Mouse (Mus musculus) kidney, embryonic 16.5 days (tissue): ENCODE measurements around the gene Nova2. TPM values are rescaled to one million over a fixed set of nuclear protein-coding genes. Genes with fewer than 3 reads are reported as not detected.

ENCODE experiments used
- ATAC-seq: fragments of 200-750 bp; cut with Nextera tagmentation; 2 replicates; pipeline ENCODE4 v1.8.0; 2017; ENCODE audit warnings: moderate TSS enrichment; ENCODE audit not compliant: low FRiP score, low TSS enrichment
- H3K27ac ChIP-seq: fragments of 300-500 bp; sonication (generic); 2 replicates; pipeline ENCODE4 v1.5.1; 2014; ENCODE audit warnings: low read length
- H3K27me3 ChIP-seq: fragments of 300-500 bp; sonication (generic); 2 replicates; pipeline ENCODE4 v1.6.1; 2014; ENCODE audit warnings: low read length, control low read depth, mixed read lengths; ENCODE audit not compliant: insufficient read depth
- H3K36me3 ChIP-seq: fragments of 300-500 bp; sonication (generic); 2 replicates; pipeline ENCODE4 v1.6.1; 2014; ENCODE audit warnings: low read length, control low read depth, mixed read lengths; ENCODE audit not compliant: insufficient read depth
- H3K4me1 ChIP-seq: fragments of 300-500 bp; sonication (generic); 2 replicates; pipeline ENCODE4 v1.6.1; 2014; ENCODE audit warnings: low read length, control low read depth, mixed read lengths; ENCODE audit not compliant: insufficient read depth
- H3K4me2 ChIP-seq: fragments of 300-500 bp; sonication (generic); replicated peaks from 2 replicates; pipeline ENCODE4 v1.6.1; 2014; ENCODE audit warnings: low read depth, low read length
- H3K4me3 ChIP-seq: fragments of 300-500 bp; sonication (generic); 2 replicates; pipeline ENCODE4 v1.5.1; 2014; ENCODE audit warnings: mild to moderate bottlenecking, low read length
- H3K9ac ChIP-seq: fragments of 300-500 bp; sonication (generic); replicated peaks from 2 replicates; pipeline ENCODE4 v1.6.1; 2014; ENCODE audit warnings: low read length
- H3K9me3 ChIP-seq: fragments of 300-500 bp; sonication (generic); 2 replicates; pipeline ENCODE4 v1.6.1; 2016; ENCODE audit warnings: low read length, control low read depth
- WGBS: fragments of 180-500 bp; shearing (Covaris S2); extraction: QIAGEN DNeasy Blood & Tissue Kit; methylation state at CpG from one replicate; pipeline ENCODE4 v1.1.7; 2014; 5-methylcytosine and 5-hydroxymethylcytosine counted together
- polyA plus RNA-seq: library from polyadenylated mRNA; unstranded; fragments of >200 nt; fragmentation: Nextera tagmentation; extraction: Ambion mirVana; gene quantifications from 2 replicates; pipeline ENCODE4 v1.2.1, GENCODE M21; 2015

The Nova2 gene
- polyA plus RNA-seq, 1 experiment from 2014 or later, result 0.77 TPM

GRCm38 (mm10) chr7:19003902-19004630, 78.4 kb downstream of the Nova2 start, which contains the start of gene Irf2bp1:
TSS of gene Irf2bp1 (plus strand) at chr7:19004044.
- Histone ChIP-seq H3K4me2 (peak within 1 kb of the TSS; percentile 98), H3K4me3 (peak within 1 kb of the TSS; percentile 86), H3K9me3 (no peaks in the 10 kb centered on the region), H3K36me3 (peaks cover 16% of the 10 kb centered on the region), H3K27ac (peak within 1 kb of the TSS; percentile 97), H3K4me1 (peaks cover 57% of the 10 kb centered on the region), H3K9ac (peak within 1 kb of the TSS; percentile 95), H3K27me3 (no peaks in the 10 kb centered on the region)
- WGBS, result under 1% methylated on average over 68 of the region's 90 CpGs
- peak; percentile 62 for ATAC-seq

GRCm38 (mm10) chr7:19004631-19005079, 79.0 kb downstream of the Nova2 start:
- peaks cover 57% of the 10 kb centered on the region for H3K4me1 ChIP-seq
- peaks cover 16% of the 10 kb centered on the region for H3K36me3 ChIP-seq
- H3K9me3 ChIP-seq, result no peaks in the 10 kb centered on the region
- peak overlapping the region; percentile 86 for H3K4me3 ChIP-seq
- peak overlapping the region; percentile 98 for H3K4me2 ChIP-seq
- H3K27me3 ChIP-seq, result no peaks in the 10 kb centered on the region
- 0 out of 2 replicates have a peak, but pooled peaks have one; percentile 3 for ATAC-seq
- WGBS, result 6% methylated on average over 34 of the region's 34 CpGs
- H3K27ac ChIP-seq, result peak overlapping the region; percentile 97
- peak overlapping the region; percentile 95 for H3K9ac ChIP-seq

- Histone ChIP-seq H3K36me3 (peaks cover 16% of the 10 kb centered on the region), H3K4me3 (peak overlapping the region; percentile 86), H3K27me3 (no peaks in the 10 kb centered on the region), H3K9ac (peak overlapping the region; percentile 95), H3K27ac (no peak overlapping the region), H3K4me2 (peak overlapping the region; percentile 98), H3K4me1 (peaks cover 51% of the 10 kb centered on the region), H3K9me3 (no peaks in the 10 kb centered on the region)
- WGBS, result 83% methylated on average over 34 of the region's 34 CpGs
- no peak for ATAC-seq
Observed at GRCm38 (mm10) chr7:19005417-19006121, 79.9 kb downstream of the Nova2 start.

- Histone ChIP-seq H3K4me3 (peak overlapping the region; percentile 5; the same call in 1 of the 2 replicates), H3K9ac (peak overlapping the region; percentile 28; the same call in 1 of the 2 replicates), H3K27ac (peak overlapping the region; percentile 25; the same call in 1 of the 2 replicates), H3K9me3 (no peaks in the 10 kb centered on the region), H3K36me3 (peaks cover 16% of the 10 kb centered on the region), H3K27me3 (no peaks in the 10 kb centered on the region), H3K4me2 (peak overlapping the region; percentile 98), H3K4me1 (peaks cover 46% of the 10 kb centered on the region)
- no peak for ATAC-seq
- 8% methylated on average over 12 of the region's 12 CpGs for WGBS
Observed at GRCm38 (mm10) chr7:19006476-19006875, 80.8 kb downstream of the Nova2 start.

GRCm38 (mm10) chr7:19007026-19007977, 81.6 kb downstream of the Nova2 start:
- ATAC-seq, result no peak
- 45% methylated on average over 13 of the region's 13 CpGs for WGBS
- no peaks in the 10 kb centered on the region for H3K27me3 ChIP-seq
- H3K4me2 ChIP-seq, result peak overlapping the region; percentile 28
- H3K9ac ChIP-seq, result peak overlapping the region; percentile 35; the same call in 1 of the 2 replicates
- peaks cover 46% of the 10 kb centered on the region for H3K4me1 ChIP-seq
- peak overlapping the region; percentile 44 for H3K27ac ChIP-seq
- peak overlapping the region; percentile 8; the same call in 1 of the 2 replicates for H3K4me3 ChIP-seq
- no peaks in the 10 kb centered on the region for H3K9me3 ChIP-seq
- peaks cover 16% of the 10 kb centered on the region for H3K36me3 ChIP-seq

GRCm38 (mm10) chr7:19010581-19010980, 84.9 kb downstream of the Nova2 start:
- 84% methylated on average over 7 of the region's 7 CpGs for WGBS

GRCm38 (mm10) chr7:19012025-19012621, 86.4 kb downstream of the Nova2 start:
- Histone ChIP-seq H3K9ac (peak overlapping the region; percentile 80), H3K4me2 (peak overlapping the region; percentile 83), H3K27ac (peak overlapping the region; percentile 83), H3K9me3 (no peaks in the 10 kb centered on the region), H3K4me3 (peak overlapping the region; percentile 49), H3K4me1 (peaks cover 24% of the 10 kb centered on the region), H3K27me3 (no peaks in the 10 kb centered on the region), H3K36me3 (0 out of 2 replicates have a peak, but pooled peaks cover 4% of the 10 kb centered on the region)
- WGBS, result 2% methylated on average over 31 of the region's 31 CpGs
- peak; percentile 63 for ATAC-seq

More at GRCm38 (mm10) chr7:19010581-19010980, 84.9 kb downstream of the Nova2 start:
- Histone ChIP-seq H3K36me3 (peaks cover 10% of the 10 kb centered on the region), H3K9me3 (no peaks in the 10 kb centered on the region), H3K4me1 (peaks cover 38% of the 10 kb centered on the region), H3K9ac (no peak overlapping the region), H3K4me2 (no peak overlapping the region), H3K27me3 (no peaks in the 10 kb centered on the region), H3K27ac (no peak overlapping the region), H3K4me3 (no peak overlapping the region)
- no peak for ATAC-seq

GRCm38 (mm10) chr7:19012882-19013281, 87.2 kb downstream of the Nova2 start:
- Histone ChIP-seq H3K9ac (no peak overlapping the region), H3K36me3 (no peaks in the 10 kb centered on the region), H3K27ac (no peak overlapping the region), H3K4me2 (no peak overlapping the region), H3K27me3 (no peaks in the 10 kb centered on the region), H3K4me3 (no peak overlapping the region), H3K9me3 (no peaks in the 10 kb centered on the region), H3K4me1 (peaks cover 16% of the 10 kb centered on the region)
- WGBS, result 42% methylated on average over 2 of the region's 2 CpGs
- no peak for ATAC-seq

- Histone ChIP-seq H3K4me1 (peaks cover 14% of the 10 kb centered on the region; the same call in 1 of the 2 replicates), H3K27me3 (no peaks in the 10 kb centered on the region), H3K9ac (no peak overlapping the region), H3K4me3 (no peak overlapping the region), H3K9me3 (no peaks in the 10 kb centered on the region), H3K27ac (no peak overlapping the region), H3K4me2 (no peak overlapping the region), H3K36me3 (no peaks in the 10 kb centered on the region)
- ATAC-seq, result no peak
- 61% methylated on average over 15 of the region's 15 CpGs for WGBS
Observed at GRCm38 (mm10) chr7:19014452-19014851, 88.8 kb downstream of the Nova2 start.
